Mouse (Mus musculus) urinary bladder, adult 18-20 months (tissue): Measurements from ENCODE around the gene Apoc2.
A peak's percentile ranks its signal among the peaks of the same experiment; 100 is the strongest.

Experiments
- DNase-seq, 2 experiments: peaks; one replicate each; pipeline ENCODE4 v3.0.0; 2022; ENCODE audit warnings: low spot score in 2 of 2, mixed read lengths in 2 of 2

Apoc2 gene

GRCm38 (mm10) chr7:19678901-19679300, 1.2 kb upstream of the Apoc2 start:
- DNase-seq: no peak

DNA sequence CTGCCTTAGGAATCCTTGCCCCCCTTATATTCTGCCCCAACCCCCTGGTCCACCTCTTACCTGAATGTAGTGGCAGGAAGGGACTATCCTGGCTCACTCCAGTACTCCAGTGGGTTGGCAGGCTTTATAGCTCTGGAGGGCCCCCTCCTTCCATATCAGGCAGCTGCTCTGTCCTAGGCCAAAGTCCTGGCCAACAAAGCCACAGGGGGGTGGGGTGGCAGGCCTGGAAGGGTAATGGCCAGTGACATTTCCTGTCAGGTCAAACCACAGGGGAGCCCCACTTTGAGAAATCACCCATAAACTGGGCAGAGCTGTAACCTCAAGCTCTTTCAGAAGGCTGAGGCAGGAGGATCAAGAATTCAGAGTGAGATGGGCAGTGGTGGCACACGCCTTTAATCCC, 1.1 kb downstream of the Apoc2 start:
- DNase-seq: no peak

- no peak for DNase-seq
Observed at GRCm38 (mm10) chr7:19675824-19676223, 1.9 kb downstream of the Apoc2 start.

DNA sequence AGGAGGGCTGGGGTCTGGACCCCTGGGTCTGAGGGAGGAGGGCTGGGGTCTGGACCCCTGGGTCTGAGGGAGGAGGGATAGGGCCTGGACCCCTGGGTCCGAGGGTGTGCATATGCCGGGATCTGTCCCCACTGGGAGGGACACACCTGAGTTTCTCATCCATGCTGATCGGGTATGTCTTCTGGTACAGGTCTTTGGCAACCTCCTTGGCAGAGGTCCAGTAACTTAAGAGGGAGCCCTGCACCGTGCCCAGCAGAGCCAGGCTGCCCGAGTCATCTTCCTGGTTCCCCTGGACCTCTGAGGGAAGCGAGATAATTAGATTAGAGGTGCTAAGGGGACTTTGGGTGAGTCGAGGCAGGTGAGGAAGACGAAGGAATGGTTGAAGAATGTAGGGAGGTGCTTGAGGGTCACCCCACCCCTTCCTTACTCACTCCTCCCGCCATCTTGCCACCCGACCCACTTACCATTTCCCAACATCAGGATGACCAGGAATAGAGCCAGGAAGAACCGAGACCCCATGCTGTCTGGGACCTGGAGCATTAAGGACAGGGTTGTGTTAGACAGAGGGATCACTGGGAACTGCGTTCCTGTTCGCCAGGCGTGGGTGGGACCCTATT, 4.5 kb downstream of the Apoc2 start:
- DNase-seq: no peak

DNA sequence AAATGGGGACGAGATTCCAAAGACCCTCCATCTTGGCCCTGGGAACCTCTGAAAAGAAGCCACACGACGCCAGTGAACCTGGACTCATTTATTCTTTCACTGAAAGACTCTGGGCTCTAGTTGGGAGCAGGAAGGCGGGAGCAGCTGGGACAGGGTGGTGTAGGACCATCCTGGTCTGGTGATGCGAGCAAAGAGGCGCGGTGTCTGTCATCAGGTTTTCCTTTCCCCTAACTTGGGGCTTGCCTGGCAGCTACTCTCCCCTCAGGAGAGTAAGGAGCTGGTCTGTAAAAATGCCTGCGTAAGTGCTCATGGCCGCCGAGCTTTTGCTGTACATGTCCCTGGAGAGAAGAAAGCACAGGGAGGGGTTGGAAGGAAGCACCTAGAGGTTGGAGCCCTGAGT, 6.2 kb downstream of the Apoc2 start:
- no peak for DNase-seq

GRCm38 (mm10) chr7:19668947-19669721, 8.6 kb downstream of the Apoc2 start:
- peak; percentile 70 to 88 for DNase-seq

- DNase-seq: no peak
Observed at GRCm38 (mm10) chr7:19667434-19667833, 10.3 kb downstream of the Apoc2 start.

- no peak for DNase-seq
Observed at GRCm38 (mm10) chr7:19666750-19667149, 11.0 kb downstream of the Apoc2 start.

GRCm38 (mm10) chr7:19664955-19665841, 12.5 kb downstream of the Apoc2 start, which contains the start of gene Clptm1:
Gene Clptm1, minus strand, starts transcription at chr7:19665033.
- peak; percentile 94 to 95 for DNase-seq

DNA sequence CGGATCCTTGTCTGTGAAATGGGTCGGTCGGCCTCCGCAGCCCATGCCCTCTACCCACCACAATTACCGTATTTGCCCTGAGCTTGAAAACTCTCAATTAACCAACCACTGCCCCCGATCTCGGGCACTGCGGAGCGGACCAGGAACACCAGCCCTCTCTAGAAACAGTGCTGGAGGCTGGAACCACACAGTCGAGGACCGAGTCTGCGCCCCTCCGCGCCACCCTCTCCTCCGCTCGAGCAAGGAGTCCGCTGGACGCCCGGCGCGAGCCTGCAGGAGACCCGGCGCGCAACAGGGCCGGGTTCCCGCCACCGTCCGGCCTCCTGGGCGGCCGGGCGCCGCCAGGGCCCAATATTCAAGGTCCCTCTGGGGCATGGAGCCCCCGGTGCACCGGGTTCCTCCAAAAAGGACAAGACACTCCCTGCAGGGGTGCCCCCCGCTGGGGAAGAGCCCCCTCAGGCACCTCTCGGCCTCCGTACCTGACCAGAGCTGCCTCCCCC, 13.2 kb downstream of the Apoc2 start:
- DNase-seq: no peak

- DNase-seq: no peak
Observed at GRCm38 (mm10) chr7:19663940-19664339, 13.8 kb downstream of the Apoc2 start.

GRCm38 (mm10) chr7:19652614-19653013, 25.1 kb downstream of the Apoc2 start:
- DNase-seq: no peak

GRCm38 (mm10) chr7:19651063-19651786, 26.5 kb downstream of the Apoc2 start:
- no peak for DNase-seq

GRCm38 (mm10) chr7:19641223-19641622, 36.5 kb downstream of the Apoc2 start:
- DNase-seq: no peak

- DNase-seq: no peak
Observed at GRCm38 (mm10) chr7:19635074-19635827, 42.5 kb downstream of the Apoc2 start.

- no peak for DNase-seq
Observed at GRCm38 (mm10) chr7:19634591-19634990, 43.1 kb downstream of the Apoc2 start.

GRCm38 (mm10) chr7:19633855-19634254, 43.9 kb downstream of the Apoc2 start:
- no peak for DNase-seq

DNA sequence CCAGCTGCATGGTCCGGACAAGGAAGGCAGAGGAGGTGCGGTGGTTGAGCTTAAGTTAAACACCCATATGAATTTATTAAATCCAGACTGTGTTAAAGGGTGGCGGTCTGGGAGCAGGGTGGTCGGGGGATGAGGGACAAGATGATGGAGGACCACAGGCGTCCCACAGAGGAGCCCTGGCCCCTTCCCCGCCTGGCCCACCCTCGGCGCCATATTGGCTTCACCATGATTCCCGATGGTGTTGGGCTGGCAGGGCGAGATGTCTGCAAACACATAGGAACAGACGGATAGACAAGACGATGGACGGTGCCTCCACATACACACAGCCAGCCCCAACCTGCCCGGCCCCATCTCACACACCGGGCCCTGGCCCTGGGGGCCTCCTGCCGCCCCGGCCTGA, 44.5 kb downstream of the Apoc2 start:
- no peak for DNase-seq

DNA sequence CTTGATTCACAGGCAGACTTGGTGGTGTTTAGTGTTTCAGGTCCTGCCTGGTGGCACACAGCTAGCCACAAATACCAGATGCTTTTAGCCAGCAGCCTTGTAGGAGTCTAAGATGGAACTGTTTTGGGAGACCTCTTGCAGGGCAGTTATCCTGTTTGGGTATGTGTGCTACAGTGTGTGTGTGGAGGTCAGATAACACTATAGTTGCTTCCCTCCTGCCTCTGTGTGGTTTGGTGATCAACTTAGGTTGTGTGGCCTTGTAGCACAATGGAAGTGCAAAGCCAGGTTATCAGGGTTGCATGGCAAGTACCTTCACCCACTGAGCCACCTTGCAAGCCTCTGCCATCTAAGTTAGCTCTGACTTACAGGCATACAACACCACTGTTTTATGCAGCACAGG, 45.0 kb downstream of the Apoc2 start:
- no peak for DNase-seq

- no peak for DNase-seq
Observed at GRCm38 (mm10) chr7:19632275-19632674, 45.5 kb downstream of the Apoc2 start.

DNA sequence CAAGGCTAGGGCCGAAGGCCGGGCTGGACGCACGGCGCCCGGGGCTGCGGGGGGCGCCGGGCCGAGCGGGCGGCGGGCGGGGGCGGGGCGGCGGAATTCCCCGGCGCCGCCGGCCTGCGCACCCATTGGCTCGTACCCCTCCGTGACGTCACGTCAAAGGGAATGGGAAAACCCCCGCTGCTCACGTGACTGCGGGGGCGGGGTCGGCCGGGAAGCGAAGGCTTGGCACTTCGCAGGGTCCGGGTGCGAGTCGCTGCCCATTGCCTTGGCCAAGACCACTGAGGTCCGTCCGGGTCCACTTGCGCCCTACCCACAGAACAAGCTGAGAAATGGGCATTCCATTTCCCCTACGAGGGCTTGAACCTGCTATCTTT, 48.4 kb downstream of the Apoc2 start, which contains the start of gene Relb:
Relb (minus strand) TSS at position 78 of the 374 bp plus-strand sequence.
- peak; percentile 87 to 88 for DNase-seq
